Mouse (Mus musculus) mouse embryonic stem cell (cell line): ENCODE results near the gene Srgap1.

ENCODE experiments used
- in situ Hi-C, 2 experiments: fragments of 300-500 bp; cut with MboI; formaldehyde crosslinking; loops; 1 replicate in 1 of 2; 3 replicates in 1 of 2; pipeline ENCODE4 v1.14.3; 2019 to 2020; ENCODE audit warnings: low sequenced_read_pairs in 2 of 2, low pct_unique_long_range_greater_than_20kb in 1 of 2, mixed read lengths in 1 of 2; ENCODE audit not compliant: unreplicated experiment in 1 of 2

Gene Srgap1

DNA sequence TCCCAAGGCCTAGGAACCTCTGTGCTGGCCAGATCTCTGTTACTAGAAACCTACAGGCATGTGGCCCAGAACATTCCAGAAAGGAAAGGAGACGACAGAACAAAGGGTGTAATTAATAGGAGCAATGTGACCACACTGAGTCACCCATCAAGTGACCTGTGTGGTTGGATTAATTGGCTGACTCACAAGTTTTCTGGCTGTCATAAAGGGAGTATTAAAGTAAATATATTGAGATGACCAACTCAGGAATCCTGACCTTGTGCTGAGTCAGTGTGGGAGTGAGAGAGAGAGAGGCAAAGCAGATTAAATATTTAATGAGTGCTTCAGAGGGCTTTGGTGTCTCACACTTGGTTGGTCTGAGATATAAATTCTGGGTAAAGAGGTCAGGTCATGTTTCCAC is 143.0 kb downstream of the Srgap1 start:
- in situ Hi-C loops: no loop called here

DNA sequence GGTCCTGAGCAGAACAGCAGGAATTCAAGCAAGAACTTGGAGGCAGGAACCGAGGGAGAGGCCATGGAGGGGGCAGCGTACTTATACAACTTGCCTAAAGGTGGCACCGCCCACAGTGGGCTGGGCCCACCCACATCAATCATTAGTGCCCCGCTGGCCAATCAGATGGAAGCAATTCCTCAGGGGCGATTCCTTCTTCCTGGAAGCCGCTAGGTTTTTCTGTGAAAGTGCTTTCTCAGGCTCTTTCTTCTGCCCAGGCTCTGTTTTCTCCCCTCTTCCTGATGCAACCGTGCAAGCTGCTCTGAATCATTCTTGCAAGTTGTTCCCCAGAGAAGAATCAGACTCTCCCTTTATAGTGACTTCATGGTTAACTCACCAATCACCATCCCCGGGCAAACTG is 144.5 kb downstream of the Srgap1 start:
- in situ Hi-C loops: no loop called here

DNA sequence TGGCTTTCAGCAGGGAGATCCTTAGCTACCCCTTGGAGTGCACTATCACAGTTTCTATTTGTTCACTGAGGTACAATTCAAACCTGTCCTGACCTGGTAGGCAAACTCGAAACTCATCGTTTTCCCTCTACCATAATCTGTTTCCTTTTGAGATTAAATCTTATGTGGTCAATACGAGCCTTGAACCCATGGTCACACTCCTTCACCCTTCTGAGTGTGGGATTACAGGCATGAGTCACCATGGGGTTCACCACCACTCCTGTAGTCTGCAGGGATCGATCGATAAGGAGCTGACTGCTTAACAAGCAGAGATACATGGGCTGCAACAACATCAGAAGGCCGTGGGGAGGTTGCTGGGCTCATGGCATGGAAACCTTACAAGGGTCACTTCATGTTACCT is 146.3 kb downstream of the Srgap1 start:
- in situ Hi-C loops: no loop called here

- in situ Hi-C loops: no loop called here
Measured at GRCm38 (mm10) chr10:121899706-121900105, 147.4 kb downstream of the Srgap1 start.

- in situ Hi-C loops: no loop called here
Measured at GRCm38 (mm10) chr10:121897835-121898370, 149.2 kb downstream of the Srgap1 start.

DNA sequence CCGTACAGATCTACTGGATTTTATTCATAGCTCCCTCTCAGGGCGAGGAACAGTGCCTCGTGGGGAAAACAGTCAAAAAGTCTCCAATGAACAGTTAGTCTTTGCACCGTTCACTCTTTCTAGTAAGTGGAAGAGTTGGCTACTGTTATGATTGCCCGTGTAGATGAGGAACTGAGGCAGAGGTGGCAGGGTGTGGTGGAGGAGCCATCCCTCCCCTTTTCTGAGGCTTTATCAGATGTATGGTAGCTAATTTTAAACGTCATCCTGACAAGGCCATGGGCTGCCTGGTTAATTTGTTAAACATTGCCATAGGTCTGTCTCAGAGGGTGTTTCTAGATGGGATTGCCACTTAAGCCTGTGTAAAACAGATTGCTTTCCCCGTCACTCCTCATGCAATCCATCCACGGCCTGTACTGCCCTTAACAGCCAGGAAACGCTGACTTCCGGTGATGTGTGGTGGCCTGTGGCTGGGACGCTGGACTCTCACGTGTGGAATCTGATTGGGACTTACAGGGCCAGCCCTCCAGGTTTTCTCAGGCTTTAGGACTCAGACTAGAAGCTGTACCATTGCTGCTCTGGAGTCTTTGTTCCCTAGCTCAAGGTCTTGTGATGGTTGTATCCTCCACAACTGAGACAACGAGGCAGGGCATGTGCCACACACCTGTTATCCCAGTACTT is 155.6 kb downstream of the Srgap1 start:
- in situ Hi-C loops: no loop called here

DNA sequence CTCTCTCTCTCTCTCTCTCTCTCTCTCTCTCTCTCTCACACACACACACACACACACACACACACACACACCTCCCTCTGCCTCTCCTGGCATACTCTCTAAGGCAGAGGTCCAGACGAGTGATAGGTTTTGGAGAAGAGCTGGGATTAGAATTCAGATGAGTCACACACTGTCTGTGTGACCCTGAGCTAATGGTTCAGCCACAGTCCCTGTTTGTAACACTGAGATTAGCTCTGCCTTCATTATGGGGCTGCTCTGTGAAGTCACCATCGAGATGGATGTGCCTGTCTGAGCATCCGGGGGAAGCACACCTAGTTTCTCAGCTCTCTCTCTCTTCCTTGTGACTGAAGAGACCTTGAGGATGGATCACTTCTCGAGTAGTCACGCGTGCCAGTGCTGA is 157.1 kb downstream of the Srgap1 start:
- in situ Hi-C loops: no loop called here

- in situ Hi-C loops: no loop called here
Measured at GRCm38 (mm10) chr10:121886805-121887204, 160.3 kb downstream of the Srgap1 start.

DNA sequence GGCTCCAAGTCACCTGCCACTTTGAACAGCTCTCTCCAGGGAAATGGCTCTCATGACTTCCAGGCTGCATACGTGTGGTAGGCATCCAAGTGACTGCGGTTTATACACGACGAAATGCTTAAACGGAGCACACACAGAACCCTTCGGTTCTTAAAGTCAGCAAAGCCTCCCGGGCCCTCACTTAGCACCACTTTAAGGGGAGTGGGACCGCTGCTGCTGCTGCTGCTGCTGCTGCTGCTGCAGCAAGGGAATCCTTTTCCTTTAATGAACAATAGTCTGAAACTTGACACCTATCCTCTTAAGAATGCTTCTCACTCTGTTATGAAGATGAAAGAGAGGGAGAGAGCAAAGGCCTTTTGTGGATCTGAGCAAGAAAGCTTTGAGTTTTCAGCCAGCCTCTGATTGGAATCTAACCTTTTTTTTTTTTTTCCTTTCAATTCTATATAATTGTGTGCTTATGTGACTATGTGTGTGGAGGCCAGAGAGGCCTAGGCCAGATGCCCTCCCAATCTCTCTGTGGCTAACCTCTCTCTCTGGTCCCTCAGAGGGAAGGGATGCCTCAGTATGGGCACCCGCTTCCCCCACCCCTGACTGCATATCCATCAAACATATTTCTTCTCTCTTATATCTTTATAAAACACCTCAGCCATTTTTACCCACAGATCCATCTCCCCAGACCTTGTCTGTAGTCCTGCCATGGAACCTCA is 161.4 kb downstream of the Srgap1 start:
- in situ Hi-C loops: no loop called here

DNA sequence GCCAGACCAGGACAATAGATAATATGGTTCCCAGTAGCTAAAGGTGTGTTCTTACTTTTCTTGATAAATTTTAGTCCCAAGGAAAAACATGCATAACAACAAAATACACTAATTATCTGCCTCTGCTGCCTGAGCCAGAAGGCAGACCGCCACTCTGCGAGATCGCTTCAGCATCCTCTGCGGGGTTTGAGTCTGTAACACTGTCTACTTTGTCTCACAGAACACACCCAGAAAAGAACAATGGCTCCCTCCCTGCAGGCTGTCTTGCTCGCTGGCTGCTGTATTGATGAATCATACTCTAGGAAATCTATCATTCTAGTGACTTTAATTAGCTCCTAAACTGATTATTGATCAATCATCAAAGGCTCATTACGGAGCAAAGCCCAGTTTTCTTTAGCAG is 164.7 kb downstream of the Srgap1 start:
- in situ Hi-C loops: no loop called here

DNA sequence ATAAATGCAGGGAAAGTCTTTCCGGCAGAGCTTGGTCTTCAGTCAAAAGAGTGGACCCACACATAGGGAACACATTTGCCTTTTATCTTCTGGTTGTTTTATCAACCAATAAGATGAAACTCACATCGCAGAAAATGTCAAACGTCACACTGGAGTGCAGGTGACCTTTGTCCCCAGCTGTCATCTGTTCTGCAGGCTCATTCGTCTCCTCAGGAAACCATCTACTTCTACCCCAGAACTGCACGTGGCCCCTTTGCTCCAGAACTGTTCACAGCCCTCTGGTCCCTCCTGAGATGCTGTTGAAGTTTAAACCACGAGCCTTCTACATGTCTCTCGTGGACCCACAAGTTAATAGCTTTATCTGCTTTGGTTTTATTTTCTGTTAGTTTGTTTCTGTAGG is 168.3 kb downstream of the Srgap1 start:
- in situ Hi-C loops: no loop called here

- in situ Hi-C loops: no loop called here
Measured at GRCm38 (mm10) chr10:121877906-121878305, 169.2 kb downstream of the Srgap1 start.

DNA sequence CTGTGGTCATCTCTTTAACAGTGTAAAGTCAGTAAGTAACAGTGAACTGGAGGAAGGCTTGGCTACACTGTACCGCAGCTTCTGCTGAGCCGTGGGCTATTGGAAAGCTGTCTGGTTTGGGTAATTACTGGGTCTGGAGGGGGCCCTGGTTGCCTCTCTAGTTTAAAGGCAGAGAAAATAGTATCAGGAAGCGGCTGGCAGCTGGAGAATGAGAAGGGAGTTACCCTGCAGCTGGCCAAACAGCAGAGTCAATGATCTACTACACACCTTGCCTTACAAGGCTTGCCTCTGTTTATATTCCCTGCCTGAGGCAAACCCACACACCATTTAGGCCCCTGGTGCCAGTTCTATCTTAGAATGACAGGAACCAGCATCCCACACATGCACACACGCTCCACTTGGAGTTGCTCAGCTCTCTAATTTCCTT is 174.0 kb downstream of the Srgap1 start:
- in situ Hi-C loops: loop anchor here (25.0 kb wide), 1 partner anchor 186 kb away; no protein-coding TSS in a partner anchor

GRCm38 (mm10) chr10:121869941-121870340 is 177.2 kb downstream of the Srgap1 start:
- in situ Hi-C loops: loop anchor here (25.0 kb wide), 1 partner anchor 183 kb away; no protein-coding TSS in a partner anchor

- in situ Hi-C loops: loop anchor here (25.0 kb wide), 1 partner anchor 181 kb away; no protein-coding TSS in a partner anchor
Measured at GRCm38 (mm10) chr10:121868255-121868654, 178.9 kb downstream of the Srgap1 start.

DNA sequence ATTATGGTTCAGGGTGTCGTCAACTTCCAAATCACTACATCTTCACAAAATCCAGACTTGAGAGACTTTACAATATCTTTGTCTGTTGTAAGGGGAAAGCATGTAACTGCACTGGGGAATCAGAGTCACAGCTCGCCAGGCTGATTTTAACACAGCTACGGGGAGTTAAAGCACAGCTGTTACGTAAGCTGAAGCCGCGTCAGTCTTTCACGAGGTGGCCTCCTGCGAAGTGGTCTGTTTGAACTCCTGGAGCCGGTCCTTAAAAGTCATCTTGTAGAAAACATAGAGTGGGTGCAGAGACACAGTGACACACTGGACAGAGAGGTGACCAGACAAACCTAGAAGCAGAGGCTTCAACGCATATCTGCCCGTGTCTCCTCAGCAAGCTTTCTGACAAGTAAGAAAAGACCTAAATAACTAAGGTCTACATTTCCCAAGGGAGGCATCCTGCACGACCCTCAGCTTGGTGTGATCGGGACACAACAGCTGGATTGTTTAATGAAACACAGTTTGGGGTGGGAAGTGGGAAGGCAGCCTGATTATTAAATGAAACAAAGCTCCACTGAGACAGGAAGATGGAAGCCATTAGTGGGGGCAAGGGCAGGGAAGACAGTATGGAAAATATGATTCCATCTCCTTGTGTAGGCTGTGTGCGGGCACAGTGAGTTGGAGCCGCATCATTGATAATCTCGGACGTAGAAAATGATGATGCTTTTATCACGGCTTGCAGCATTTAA is 181.4 kb downstream of the Srgap1 start:
- in situ Hi-C loops: loop anchor here (25.0 kb wide), 1 partner anchor 178 kb away; no protein-coding TSS in a partner anchor

DNA sequence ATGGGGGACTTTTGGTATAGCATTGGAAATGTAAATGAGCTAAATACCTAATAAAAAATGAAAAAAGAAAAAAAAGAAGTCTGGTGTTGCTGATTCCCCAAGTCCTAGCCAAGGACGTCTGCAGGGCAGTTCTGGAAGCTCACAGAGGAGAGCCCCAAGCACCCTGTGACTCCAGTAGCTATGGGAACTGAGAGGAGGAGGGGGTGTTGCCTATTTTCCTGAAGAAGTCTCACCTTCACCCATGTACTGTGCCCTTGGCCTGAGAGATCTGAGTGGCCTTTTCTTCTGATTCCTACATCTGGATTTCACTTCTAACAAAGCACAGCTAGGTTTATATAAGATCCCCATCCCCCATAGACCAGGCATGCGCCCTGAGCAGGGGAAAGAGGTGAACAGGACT is 186.2 kb downstream of the Srgap1 start:
- in situ Hi-C loops: loop anchor here (25.0 kb wide), 1 partner anchor 174 kb away; no protein-coding TSS in a partner anchor

- in situ Hi-C loops: loop anchor here (10.0 to 25.0 kb wide), 2 partner anchors 173 to 185 kb away; partner anchors contain the start of gene Srgap1 (in 1 of the 2)
Measured at GRCm38 (mm10) chr10:121859803-121860571, 187.1 kb downstream of the Srgap1 start.
